Mouse (Mus musculus) CD4-positive, CD25-positive, alpha-beta regulatory T cell, adult 2 months (primary cell): ENCODE measurements around the gene Gfpt2.
"Not testable (repeated sequence)": the region's sequence is repeated elsewhere in the genome, so short reads cannot be mapped to it uniquely, and the experiment has no call there.

ENCODE experiments used
- DNase-seq: peaks from one replicate; pipeline ENCODE4 v3.0.0-alpha.2; 2012; ENCODE audit warnings: low read depth, low spot score

The Gfpt2 gene

GRCm38 (mm10) chr11:49793619-49794341 lies at the start of gene Gfpt2:
TSS of gene Gfpt2 (plus strand) at chr11:49794178.
- DNase-seq, result peak; percentile 63

DNA sequence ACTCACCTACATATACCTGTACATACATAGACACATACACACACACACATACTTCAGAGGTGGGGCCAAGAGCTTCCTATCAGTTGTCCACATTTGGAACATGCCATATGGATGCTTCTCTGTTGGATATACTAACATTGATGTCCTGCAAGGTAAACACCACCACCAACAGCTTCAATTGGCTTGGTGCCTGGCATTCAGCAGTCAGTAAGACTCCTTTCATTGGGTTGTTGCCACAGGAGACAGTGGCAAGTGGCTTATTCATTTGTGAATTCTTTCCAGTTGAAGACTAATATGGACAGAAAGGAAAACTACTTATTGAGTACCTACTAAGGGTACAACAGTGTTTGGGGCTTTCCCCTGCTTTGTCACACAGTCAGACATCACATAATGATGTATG lies 49.0 kb upstream of the Gfpt2 start:
- DNase-seq, result no peak

DNA sequence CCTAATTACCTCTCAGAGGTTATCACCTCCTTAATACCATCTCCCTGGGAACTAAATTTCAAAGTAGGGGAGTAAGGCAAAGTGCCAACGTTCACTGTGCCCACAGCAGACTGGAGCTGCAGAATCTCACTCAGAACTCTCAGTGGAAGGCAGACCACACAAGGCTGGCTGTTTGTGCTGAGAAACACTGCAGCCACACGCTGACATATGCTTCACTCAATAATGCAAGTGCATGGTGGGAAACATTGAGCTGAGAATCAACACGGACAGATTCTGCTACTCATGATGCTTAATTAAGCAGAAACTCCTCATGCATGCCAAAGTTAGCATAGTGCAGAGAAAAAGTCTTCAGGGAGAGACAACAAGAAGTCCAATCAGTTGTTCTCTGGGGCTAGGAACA lies 48.1 kb upstream of the Gfpt2 start:
- DNase-seq, result no peak

DNA sequence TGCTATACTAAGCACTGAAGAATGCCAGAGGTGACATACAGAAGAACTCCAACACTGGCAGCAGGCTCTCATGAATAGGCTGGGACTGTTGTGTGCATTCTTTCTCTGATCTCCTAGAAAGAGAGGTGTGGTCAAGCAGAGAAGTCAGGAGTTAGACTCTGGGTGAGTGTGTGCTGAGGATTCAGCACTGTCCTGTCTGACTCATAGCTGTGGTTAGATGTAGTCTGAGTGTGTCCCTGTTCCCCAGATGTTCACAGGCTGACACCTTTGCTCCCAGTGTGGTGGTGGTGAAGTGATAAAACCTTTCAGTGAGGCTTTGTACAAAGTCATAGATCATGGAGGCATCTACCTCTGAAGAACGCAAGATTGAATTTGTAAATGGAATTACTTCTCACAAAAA lies 47.2 kb upstream of the Gfpt2 start:
- DNase-seq, result no peak

GRCm38 (mm10) chr11:49754958-49755665 lies 38.9 kb upstream of the Gfpt2 start:
- peak; percentile 9 for DNase-seq

DNA sequence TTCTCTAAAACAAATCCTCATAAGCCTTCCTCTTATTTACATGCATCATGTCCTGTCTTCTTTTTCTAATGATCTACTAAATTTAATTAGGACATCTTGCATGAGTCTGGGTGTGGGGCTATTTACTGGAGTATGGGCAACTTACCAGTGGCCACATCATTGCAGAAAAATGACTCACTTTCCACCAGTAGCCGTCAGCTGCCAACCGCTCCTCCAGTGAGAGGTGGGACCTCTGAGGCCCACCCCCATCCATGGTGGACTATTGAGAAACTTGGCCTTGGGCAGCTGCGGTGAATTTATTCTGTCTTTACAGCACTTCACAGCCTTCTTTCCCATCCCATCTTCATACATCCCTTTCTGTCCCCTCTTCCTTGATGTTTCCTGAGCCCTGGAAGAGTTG lies 35.9 kb upstream of the Gfpt2 start:
- no peak for DNase-seq

GRCm38 (mm10) chr11:49761130-49761529 lies 32.8 kb upstream of the Gfpt2 start:
- no peak for DNase-seq

DNA sequence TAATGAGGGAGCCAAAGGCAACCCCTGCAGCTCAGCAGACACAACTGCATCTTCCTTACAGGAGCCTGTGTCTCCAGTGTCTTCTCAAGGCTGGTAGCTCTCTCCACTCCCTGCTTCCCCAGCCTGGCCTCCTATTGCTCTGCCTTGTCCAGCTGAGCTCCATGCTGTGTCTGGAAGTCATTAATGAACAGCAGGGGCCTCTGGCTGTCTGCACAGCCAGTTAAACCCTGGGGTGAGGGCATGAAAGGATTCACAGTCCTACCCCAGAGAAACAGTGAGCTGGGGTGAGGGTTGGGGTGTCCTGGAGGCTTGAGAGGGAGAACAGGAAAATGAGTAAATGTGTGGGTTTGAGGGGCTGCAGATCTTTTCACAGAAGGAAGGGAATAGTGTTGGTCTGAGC lies 30.4 kb upstream of the Gfpt2 start:
- no peak for DNase-seq

DNA sequence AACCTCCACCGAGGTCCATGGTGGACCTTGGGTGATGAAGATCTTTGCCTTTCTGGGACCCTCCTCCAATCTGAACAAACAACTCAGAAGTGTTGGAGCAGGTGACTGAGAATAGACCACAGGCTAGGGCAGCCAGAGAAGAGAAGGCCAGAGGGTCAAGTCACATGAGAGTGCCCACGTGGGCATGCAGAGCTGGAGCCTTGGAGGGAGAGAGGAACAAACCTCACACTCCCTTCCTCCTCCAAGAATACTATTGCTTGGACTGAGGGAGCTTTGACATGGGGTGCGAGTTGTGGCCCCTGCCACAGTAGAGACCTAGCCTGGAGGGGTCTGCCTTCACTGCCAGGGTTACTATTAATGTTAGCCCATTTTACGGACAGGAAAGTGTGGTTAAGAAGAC lies 30.0 kb upstream of the Gfpt2 start:
- DNase-seq, result no peak

GRCm38 (mm10) chr11:49764639-49765299 lies 29.2 kb upstream of the Gfpt2 start:
- peak; percentile 14 for DNase-seq

- no peak for DNase-seq
Measured at GRCm38 (mm10) chr11:49765377-49766136, 28.4 kb upstream of the Gfpt2 start.

GRCm38 (mm10) chr11:49766137-49766411 lies 27.9 kb upstream of the Gfpt2 start:
- no peak for DNase-seq

DNA sequence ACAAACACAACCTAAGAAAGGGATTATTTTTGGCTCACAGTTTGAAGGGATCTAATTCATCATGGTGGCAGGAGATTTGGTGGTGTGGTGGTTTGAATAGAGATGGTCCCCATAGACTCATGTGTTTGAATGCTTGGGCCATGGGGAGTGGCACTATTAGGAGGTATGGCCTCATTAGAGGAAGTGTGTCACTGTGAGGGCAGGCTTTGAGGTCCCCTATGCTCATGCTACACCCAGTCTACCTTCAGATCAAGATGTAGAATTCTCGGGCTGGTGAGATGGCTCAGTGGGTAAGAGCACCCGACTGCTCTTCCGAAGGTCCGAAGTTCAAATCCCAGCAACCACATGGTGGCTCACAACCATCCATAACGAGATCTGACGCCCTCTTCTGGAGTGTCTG lies 26.5 kb upstream of the Gfpt2 start:
- not testable (repeated sequence) for DNase-seq

GRCm38 (mm10) chr11:49768781-49769180 lies 25.2 kb upstream of the Gfpt2 start:
- DNase-seq, result no peak

DNA sequence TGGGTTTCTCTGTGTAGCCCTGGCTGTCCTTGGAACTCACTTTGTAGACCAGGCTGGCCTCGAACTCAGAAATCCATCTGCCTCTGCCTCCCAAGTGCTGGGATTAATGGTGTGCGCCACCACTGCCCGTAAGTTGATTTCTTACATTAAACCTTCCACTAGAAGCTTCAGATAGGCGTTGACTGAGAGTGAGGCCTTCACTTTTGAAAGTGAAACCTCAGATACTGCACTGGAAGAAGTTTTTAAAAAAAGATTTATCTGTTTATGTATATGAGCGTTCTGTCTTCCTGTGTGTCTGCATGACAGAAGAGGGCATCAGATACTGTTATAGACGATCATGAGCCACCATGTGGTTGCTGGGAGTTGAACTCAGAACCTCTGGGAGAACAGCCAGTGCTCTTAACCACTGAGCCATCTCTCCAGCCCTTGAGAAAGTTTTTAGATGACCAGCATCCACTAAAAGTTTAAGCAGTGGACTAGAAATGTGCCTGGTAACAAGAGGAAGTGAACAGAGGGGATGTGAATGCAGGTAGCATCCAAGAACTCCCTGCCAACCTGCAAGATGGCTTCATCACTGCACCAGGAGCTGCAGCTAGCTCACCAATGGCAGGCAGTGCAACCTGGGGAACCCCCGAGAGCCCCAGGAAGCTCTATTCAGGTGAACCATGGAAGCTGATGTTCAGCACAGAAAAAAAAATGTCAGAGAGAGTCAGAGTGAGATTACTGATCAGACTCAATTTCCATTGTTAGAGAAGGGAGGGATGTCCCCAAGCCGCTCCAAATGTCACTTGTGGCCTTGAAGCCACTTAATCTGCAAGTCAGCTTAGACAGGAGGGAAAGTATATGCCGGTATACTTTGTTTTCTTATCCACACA lies 23.1 kb upstream of the Gfpt2 start:
- peak; percentile 71 for DNase-seq

DNA sequence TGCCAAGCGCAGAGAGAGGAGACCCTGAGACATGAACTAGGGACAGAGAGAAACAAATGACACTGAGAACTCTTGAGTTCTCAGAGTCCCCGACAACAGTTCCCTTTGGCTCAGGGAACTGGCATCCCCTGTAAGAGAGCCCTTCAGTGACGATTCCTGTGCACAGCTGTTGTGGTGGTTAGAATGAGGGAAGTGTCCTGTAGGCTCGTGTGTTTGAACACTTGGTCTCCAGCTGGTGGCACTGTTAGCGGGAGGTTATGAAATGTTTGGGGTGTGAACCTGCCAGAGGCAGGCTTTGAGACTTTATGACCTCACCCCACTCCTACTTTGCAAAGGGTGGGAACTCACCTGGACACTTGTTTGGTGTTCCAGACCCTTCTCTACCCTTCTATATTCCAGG lies 21.7 kb upstream of the Gfpt2 start:
- DNase-seq, result peak; percentile 48

- no peak for DNase-seq
Measured at GRCm38 (mm10) chr11:49774894-49775293, 19.1 kb upstream of the Gfpt2 start.

DNA sequence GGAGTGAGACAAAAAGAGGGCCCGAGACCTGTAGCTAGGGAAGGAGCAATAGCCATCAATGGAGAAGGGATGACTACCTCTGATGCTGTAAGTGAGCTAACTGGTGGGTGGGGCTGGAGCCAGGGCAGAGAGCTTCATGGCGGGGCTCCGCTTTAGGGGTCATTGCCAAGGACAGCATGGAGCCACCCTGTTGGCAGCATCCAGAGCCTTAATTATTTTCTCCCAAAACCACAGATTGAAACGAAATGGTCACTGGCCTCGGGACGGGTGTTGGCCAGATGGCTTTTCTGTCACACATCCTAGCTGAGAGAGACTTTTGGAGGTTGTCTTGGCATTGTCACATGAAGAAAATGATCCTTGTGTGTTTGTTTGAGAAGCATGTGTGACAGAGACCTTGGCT lies 15.1 kb upstream of the Gfpt2 start:
- no peak for DNase-seq

- DNase-seq, result no peak
Measured at GRCm38 (mm10) chr11:49780161-49780817, 13.7 kb upstream of the Gfpt2 start.

GRCm38 (mm10) chr11:49781833-49782399 lies 12.1 kb upstream of the Gfpt2 start:
- no peak for DNase-seq
